Mouse (Mus musculus) stomach, embryonic 16.5 days (tissue): Measurements from ENCODE around the gene Slc6a19. TPM values are rescaled to one million over a fixed set of nuclear protein-coding genes. Genes with fewer than 3 reads are reported as not detected.

Experiments
- ATAC-seq: fragments of 200-750 bp; cut with Nextera tagmentation; 2 replicates; pipeline ENCODE4 v1.8.0; 2017; ENCODE audit warnings: moderate number of reproducible peaks, moderate TSS enrichment; ENCODE audit not compliant: insufficient read depth, low FRiP score
- H3K27ac ChIP-seq: fragments of 300-500 bp; sonication (generic); 2 replicates; pipeline ENCODE4 v1.5.1; 2014; ENCODE audit warnings: low read length
- H3K27me3 ChIP-seq: fragments of 300-500 bp; sonication (generic); 2 replicates; pipeline ENCODE4 v1.6.1; 2014; ENCODE audit warnings: low read length, control low read depth, mixed read lengths; ENCODE audit not compliant: control insufficient read depth, insufficient read depth
- H3K36me3 ChIP-seq: fragments of 300-500 bp; sonication (generic); 2 replicates; pipeline ENCODE4 v1.6.1; 2014; ENCODE audit warnings: low read length; ENCODE audit not compliant: control insufficient read depth, insufficient read depth
- H3K4me1 ChIP-seq: fragments of 300-500 bp; sonication (generic); 2 replicates; pipeline ENCODE4 v1.6.1; 2014; ENCODE audit warnings: low read length, control low read depth, mixed read lengths; ENCODE audit not compliant: control insufficient read depth, insufficient read depth
- H3K4me2 ChIP-seq: fragments of 300-500 bp; sonication (generic); 2 replicates; pipeline ENCODE4 v1.6.1; 2014; ENCODE audit warnings: low read depth, low read length, mixed read lengths
- H3K4me3 ChIP-seq: fragments of 300-500 bp; sonication (generic); replicated peaks from 2 replicates; pipeline ENCODE4 v1.5.1; 2014; ENCODE audit warnings: mild to moderate bottlenecking, low read length
- H3K9ac ChIP-seq: fragments of 300-500 bp; sonication (generic); 2 replicates; pipeline ENCODE4 v1.6.1; 2014; ENCODE audit warnings: low read length
- H3K9me3 ChIP-seq: fragments of 300-500 bp; sonication (generic); replicated peaks from 2 replicates; pipeline ENCODE4 v1.6.1; 2016; ENCODE audit warnings: low read length, control low read depth; ENCODE audit not compliant: control insufficient read depth
- WGBS: fragments of 180-500 bp; shearing (Covaris S2); extraction: QIAGEN DNeasy Blood & Tissue Kit; methylation state at CpG from one replicate; pipeline ENCODE4 v1.1.7; 2014; 5-methylcytosine and 5-hydroxymethylcytosine counted together
- polyA plus RNA-seq: library from polyadenylated mRNA; unstranded; fragments of >200 nt; fragmentation: Nextera tagmentation; extraction: Ambion mirVana; gene quantifications from 2 replicates; pipeline ENCODE4 v1.2.1, GENCODE M21; 2015

The Slc6a19 gene
- polyA plus RNA-seq, 1 experiment from 2014 or later = 3.3 TPM

DNA sequence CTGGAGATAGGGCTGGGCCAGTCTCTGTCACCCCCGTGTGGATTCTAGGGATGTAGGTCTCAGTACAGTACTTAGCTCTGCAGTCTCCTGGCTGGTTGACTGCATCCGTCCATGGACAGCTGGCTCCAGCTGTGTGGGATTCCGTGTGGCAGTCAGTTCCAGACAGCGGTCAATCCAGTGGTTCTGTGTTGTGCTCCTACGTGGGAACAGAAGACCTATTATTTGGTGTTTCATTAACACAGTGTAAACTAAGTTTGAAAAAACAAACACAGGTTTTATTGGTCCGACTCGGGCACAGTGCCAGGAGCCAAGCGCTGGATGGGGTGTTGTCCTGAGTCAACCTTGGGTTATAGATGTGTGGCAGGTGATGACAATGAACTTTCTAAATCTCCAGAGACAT lies 30.6 kb upstream of the Slc6a19 start:
- Histone ChIP-seq H3K4me1 (peaks cover 26% of the 10 kb centered on the region), H3K9ac (no peak overlapping the region), H3K36me3 (no peaks in the 10 kb centered on the region), H3K4me2 (no peak overlapping the region), H3K4me3 (no peak overlapping the region), H3K27me3 (peaks cover 10% of the 10 kb centered on the region), H3K9me3 (no peaks in the 10 kb centered on the region), H3K27ac (no peak overlapping the region)
- 32% methylated on average over 8 of the region's 8 CpGs for WGBS
- peak; percentile 63; the same call in 1 of the 2 replicates for ATAC-seq

DNA sequence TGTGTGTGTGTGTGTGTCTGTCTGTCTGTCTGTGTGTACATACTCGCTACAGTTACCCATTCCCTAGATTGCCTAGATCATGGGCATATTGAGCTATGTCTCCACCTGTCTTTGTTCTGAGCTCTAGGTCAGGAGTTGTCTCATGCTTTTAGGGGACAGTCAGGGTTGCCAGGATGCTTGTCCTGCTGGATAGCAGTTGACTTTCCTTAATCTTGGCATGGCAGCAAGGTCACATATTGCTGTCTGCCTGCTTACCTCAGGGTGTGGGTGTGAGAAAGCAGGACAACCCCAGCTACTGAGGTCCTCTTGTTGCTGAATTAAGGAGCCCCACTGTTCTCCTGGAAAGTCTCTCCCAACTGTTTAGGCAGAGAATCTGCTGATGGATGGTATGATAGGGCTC lies 29.7 kb upstream of the Slc6a19 start:
- no peak overlapping the region for H3K9ac ChIP-seq
- H3K27me3 ChIP-seq = peaks cover 10% of the 10 kb centered on the region
- H3K36me3 ChIP-seq = no peaks in the 10 kb centered on the region
- H3K4me2 ChIP-seq = no peak overlapping the region
- WGBS = 67% methylated on average over 1 of the region's 1 CpGs
- no peak overlapping the region for H3K4me3 ChIP-seq
- H3K4me1 ChIP-seq = peaks cover 26% of the 10 kb centered on the region
- no peak overlapping the region for H3K27ac ChIP-seq
- H3K9me3 ChIP-seq = no peaks in the 10 kb centered on the region
- ATAC-seq = no peak

DNA sequence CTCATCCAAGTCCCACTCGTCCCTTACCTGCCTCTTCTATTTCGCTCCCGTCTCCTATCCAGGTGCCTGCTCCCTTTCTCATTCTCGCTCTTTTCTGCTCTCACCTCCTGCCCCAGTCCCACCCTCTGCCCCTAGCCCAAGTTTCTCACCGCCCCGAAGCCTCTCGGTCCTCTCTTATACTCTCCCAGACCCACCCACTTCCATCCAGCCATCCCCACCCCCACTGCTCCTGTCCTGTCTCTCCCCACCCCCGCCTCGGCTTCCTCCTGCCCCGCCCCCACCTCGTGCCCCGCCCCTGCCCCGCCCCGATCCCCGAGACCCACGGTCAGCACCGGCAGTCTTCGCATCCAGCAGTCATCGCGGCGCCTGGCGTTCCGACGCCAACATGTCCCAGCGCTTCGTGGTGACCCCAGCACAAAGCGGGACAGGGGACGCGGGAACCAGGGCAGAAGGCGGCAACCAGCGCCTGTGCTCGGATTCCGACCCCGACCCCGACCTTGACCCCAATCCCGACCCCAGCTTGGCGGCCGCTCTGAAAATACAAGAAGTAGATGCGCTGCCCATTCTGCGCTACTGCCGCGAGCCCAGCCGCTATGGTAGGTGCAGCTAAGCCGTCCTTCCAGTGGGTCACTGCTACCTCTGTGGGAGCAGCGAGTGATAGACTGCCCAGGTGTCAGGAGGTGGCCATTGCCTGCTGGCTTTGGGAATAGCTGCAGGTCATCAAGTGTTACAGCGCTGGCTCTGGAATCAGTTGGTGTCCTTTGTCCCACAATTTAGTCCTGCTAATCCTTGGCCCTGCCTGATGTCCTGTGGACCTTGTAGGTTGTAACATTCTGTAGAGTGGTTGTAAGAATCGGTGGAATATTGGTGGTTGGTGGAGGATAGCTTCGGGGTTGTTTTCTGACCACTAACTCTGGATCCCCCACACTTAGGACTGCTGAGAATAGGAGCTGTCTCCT lies 28.4 kb upstream of the Slc6a19 start, which contains the start of gene Slc12a7:
Gene Slc12a7 (plus strand): TSS at position 353 of the 959 bp plus-strand sequence.
- peak; percentile 11; the same call in 1 of the 2 replicates for ATAC-seq
- Histone ChIP-seq H3K27me3 (peaks cover 10% of the 10 kb centered on the region), H3K4me3 (peak within 1 kb of the TSS; percentile 47), H3K36me3 (no peaks in the 10 kb centered on the region), H3K4me1 (peaks cover 26% of the 10 kb centered on the region), H3K9ac (peak within 1 kb of the TSS; percentile 58), H3K27ac (no peak within 1 kb of the TSS), H3K4me2 (peak within 1 kb of the TSS; percentile 68), H3K9me3 (no peaks in the 10 kb centered on the region)
- WGBS = 5% methylated on average over 48 of the region's 48 CpGs

DNA sequence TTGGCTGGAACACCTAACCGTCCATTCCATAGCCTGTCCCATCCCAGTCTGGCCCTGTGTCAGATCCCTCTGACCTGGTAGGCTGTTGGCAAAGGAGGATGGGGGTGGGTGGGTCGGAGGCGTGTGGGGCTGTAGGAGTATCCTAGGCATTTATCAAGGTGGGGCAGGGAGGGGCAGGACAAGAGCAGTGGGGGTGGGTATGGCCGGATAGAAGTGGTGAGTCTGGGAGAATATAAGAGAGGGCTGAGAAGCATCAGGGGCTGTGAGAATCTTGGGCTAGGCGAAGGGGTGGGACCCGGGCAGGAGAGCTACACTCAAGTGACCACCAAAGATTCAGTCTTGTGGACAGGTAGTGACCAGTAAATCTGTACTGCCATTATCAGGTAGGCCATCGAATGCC lies 27.6 kb upstream of the Slc6a19 start:
- peak overlapping the region; percentile 58 for H3K9ac ChIP-seq
- no peak for ATAC-seq

DNA sequence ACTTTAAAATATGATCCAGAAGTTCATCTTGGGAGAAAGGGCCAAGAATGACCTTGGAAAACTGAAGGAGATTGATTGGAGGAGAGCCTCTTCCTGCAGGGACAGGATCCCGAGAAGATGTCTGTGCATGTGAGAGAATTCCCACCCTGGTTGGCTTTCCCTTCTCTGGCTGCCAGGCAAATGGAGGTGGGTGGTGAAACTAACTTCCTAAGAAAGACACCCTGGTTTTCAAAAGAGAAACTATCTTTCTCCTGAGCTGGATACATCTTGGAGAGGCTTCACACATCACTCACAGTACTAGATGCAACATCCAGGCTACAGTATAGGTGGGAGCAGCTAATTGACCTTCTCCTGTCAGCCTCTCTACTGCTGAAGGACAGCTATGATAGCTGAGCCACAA lies 26.2 kb upstream of the Slc6a19 start:
- H3K4me1 ChIP-seq = peaks cover 18% of the 10 kb centered on the region
- H3K27ac ChIP-seq = no peak overlapping the region
- no peaks in the 10 kb centered on the region for H3K36me3 ChIP-seq
- ATAC-seq = no peak
- no peak overlapping the region for H3K9ac ChIP-seq
- peaks cover 10% of the 10 kb centered on the region for H3K27me3 ChIP-seq
- no peaks in the 10 kb centered on the region for H3K9me3 ChIP-seq
- H3K4me2 ChIP-seq = no peak overlapping the region
- 68% methylated on average over 1 of the region's 1 CpGs for WGBS
- no peak overlapping the region for H3K4me3 ChIP-seq

More for the DNA sequence above, 27.6 kb upstream of the Slc6a19 start:
- Histone ChIP-seq H3K27ac (no peak overlapping the region), H3K4me1 (peaks cover 23% of the 10 kb centered on the region), H3K4me2 (peak overlapping the region; percentile 68), H3K9me3 (no peaks in the 10 kb centered on the region), H3K27me3 (peaks cover 10% of the 10 kb centered on the region), H3K4me3 (peak overlapping the region; percentile 47; the same call in 1 of the 2 replicates), H3K36me3 (no peaks in the 10 kb centered on the region)
- 66% methylated on average over 7 of the region's 7 CpGs for WGBS

- no peak overlapping the region for H3K4me3 ChIP-seq
- no peak overlapping the region for H3K27ac ChIP-seq
- no peak for ATAC-seq
- H3K9me3 ChIP-seq = no peaks in the 10 kb centered on the region
- peaks cover 5% of the 10 kb centered on the region; the same call in 1 of the 2 replicates for H3K4me1 ChIP-seq
- no peak overlapping the region for H3K9ac ChIP-seq
- H3K4me2 ChIP-seq = no peak overlapping the region
- H3K27me3 ChIP-seq = peaks cover 6% of the 10 kb centered on the region
- H3K36me3 ChIP-seq = no peaks in the 10 kb centered on the region
These were observed 24.0 kb upstream of the Slc6a19 start for GRCm38 (mm10) chr13:73728633-73729032.

- no peak for ATAC-seq
These were observed 23.0 kb upstream of the Slc6a19 start for GRCm38 (mm10) chr13:73727621-73728025.

GRCm38 (mm10) chr13:73725315-73725714 lies 20.6 kb upstream of the Slc6a19 start:
- Histone ChIP-seq H3K27ac (no peak overlapping the region), H3K4me1 (no peaks in the 10 kb centered on the region), H3K9ac (no peak overlapping the region), H3K36me3 (no peaks in the 10 kb centered on the region), H3K9me3 (no peaks in the 10 kb centered on the region), H3K4me3 (no peak overlapping the region), H3K27me3 (no peaks in the 10 kb centered on the region), H3K4me2 (no peak overlapping the region)
- ATAC-seq = no peak
- WGBS = 72% methylated on average over 5 of the region's 5 CpGs

More at GRCm38 (mm10) chr13:73727621-73728025, 23.0 kb upstream of the Slc6a19 start:
- Histone ChIP-seq H3K27me3 (no peaks in the 10 kb centered on the region), H3K4me2 (no peak overlapping the region), H3K9me3 (no peaks in the 10 kb centered on the region), H3K9ac (no peak overlapping the region), H3K4me3 (no peak overlapping the region), H3K36me3 (no peaks in the 10 kb centered on the region), H3K4me1 (peaks cover 5% of the 10 kb centered on the region; the same call in 1 of the 2 replicates), H3K27ac (no peak overlapping the region)
- WGBS = 43% methylated on average over 2 of the region's 2 CpGs

- no peak overlapping the region for H3K9ac ChIP-seq
- H3K36me3 ChIP-seq = no peaks in the 10 kb centered on the region
- WGBS = 29% methylated on average over 8 of the region's 8 CpGs
- H3K27ac ChIP-seq = no peak overlapping the region
- H3K9me3 ChIP-seq = no peaks in the 10 kb centered on the region
- H3K27me3 ChIP-seq = no peaks in the 10 kb centered on the region
- H3K4me3 ChIP-seq = no peak overlapping the region
- no peaks in the 10 kb centered on the region for H3K4me1 ChIP-seq
- ATAC-seq = peak; percentile 19; the same call in 1 of the 2 replicates
- no peak overlapping the region for H3K4me2 ChIP-seq
These were observed 18.5 kb upstream of the Slc6a19 start for GRCm38 (mm10) chr13:73723081-73723668.
